In the genomic region with DNA sequence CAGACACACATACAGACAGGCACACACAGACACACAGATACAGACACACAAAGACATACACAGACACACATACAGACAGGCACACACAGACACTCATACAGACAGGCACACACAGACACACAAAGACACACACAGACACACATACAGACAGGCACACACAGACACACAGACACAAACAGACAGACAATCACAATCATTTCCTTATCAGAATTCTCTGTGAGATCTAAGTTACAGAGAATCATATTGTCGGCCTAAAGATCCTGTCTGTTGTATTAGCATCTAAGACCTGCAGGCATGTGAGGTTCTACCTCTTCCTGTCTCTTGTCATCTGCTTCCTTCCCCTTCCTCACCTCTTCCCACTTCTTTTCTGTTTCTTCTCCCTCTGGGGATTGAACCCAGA, we compare ENCODE assay signal across 22 mouse cellular contexts.
DNase-seq lines count a peak whose midpoint lies in the region; ATAC-seq and TF ChIP-seq lines count a peak whose summit lies in the region.
"Had no signal": no experiment of that assay in that cellular context is flagged by ENCODE, and none has a peak within 500 bp of the region (broad histone marks: within the 10 kb centered on the region; RNA-seq: fewer than 3 reads in every experiment).

No protein-coding gene starts in this region.

- 8% methylated on average over 1 of the region's 1 CpGs for WGBS in thymus, adult 2 months
- 16% methylated on average over 1 of the region's 1 CpGs for WGBS in bone marrow, adult 2 months
- 84% methylated on average over 1 of the region's 1 CpGs for WGBS in limb, embryonic 10.5 days

- no peaks in the 10 kb centered on the region for H3K27me3 ChIP-seq in thymus, adult 2 months (ENCODE audit: control insufficient read depth, insufficient read depth, low read length)
- peaks cover 11% of the 10 kb centered on the region for H3K27me3 ChIP-seq in limb, embryonic 10.5 days (ENCODE audit: low read depth, poor library complexity, severe bottlenecking)
- H3K27me3 ChIP-seq: limb, embryonic 15.5 days; neural tube, embryonic 15.5 days had no signal

- peak; percentile 29 for ATAC-seq in inflammation-experienced regulatory T-cells, adult 6 months
- ATAC-seq: hindbrain, postnatal 0 days; intestine, postnatal 0 days had no signal

- no peak for TF ChIP-seq CTCF in thymus, adult 2 months (IDR thresholded peaks at IDR 0.05; ENCODE audit: borderline replicate concordance, control insufficient read depth, extremely low read depth, insufficient read depth, low read length, poor library complexity)
- TF ChIP-seq CTCF in bone marrow, adult 2 months (IDR thresholded peaks at IDR 0.05; ENCODE audit: control insufficient read depth, insufficient read depth, low read length): no peak

- no peak for DNase-seq in thymus, adult 2 months
- no peak for DNase-seq in thymus, postnatal 14 days
- DNase-seq in limb, embryonic 10.5 days (ENCODE audit: low spot score): no peak
- DNase-seq in natural killer cell, adult 2 months (ENCODE audit: low spot score in 2 of 2): no peak
- no peak for DNase-seq in heart, adult 8-10 months (ENCODE audit: low spot score)
- DNase-seq: adrenal gland, adult 2 months; cerebellum, adult 11-12 months; cerebellum, postnatal 10 days; kidney, postnatal 4 days; lung, postnatal 4 days; right cerebral cortex, adult 18-20 months; right cerebral cortex, postnatal 4 days had no signal

- H3K9me3 ChIP-seq in limb, embryonic 10.5 days (replicated peaks): no peaks in the 10 kb centered on the region
- H3K9me3 ChIP-seq: forebrain, embryonic 10.5 days; heart, embryonic 10.5 days; limb, embryonic 15.5 days; neural tube, embryonic 15.5 days had no signal

- H3K4me3 ChIP-seq in thymus, adult 2 months (ENCODE audit: control insufficient read depth, insufficient read depth, low read length): no peak overlapping the region
- no peak overlapping the region for H3K4me3 ChIP-seq in bone marrow, adult 2 months (replicated peaks; ENCODE audit: control insufficient read depth, low read depth, low read length)
- no peak overlapping the region for H3K4me3 ChIP-seq in limb, embryonic 10.5 days
- H3K4me3 ChIP-seq: forebrain, embryonic 10.5 days; heart, embryonic 10.5 days; left cerebral cortex, adult 2 months; limb, embryonic 15.5 days; myocyte; neural tube, embryonic 15.5 days had no signal

- no peaks in the 10 kb centered on the region for H3K36me3 ChIP-seq in thymus, adult 2 months (ENCODE audit: control insufficient read depth, insufficient read depth, low read length)
- H3K36me3 ChIP-seq in limb, embryonic 10.5 days: no peaks in the 10 kb centered on the region
- H3K36me3 ChIP-seq: forebrain, embryonic 10.5 days; heart, embryonic 10.5 days; limb, embryonic 15.5 days; neural tube, embryonic 15.5 days had no signal

- peaks cover 43% of the 10 kb centered on the region for H3K4me1 ChIP-seq in thymus, adult 2 months (replicated peaks; ENCODE audit: control insufficient read depth, insufficient read depth, low read length)
- peaks cover 4% of the 10 kb centered on the region for H3K4me1 ChIP-seq in bone marrow, adult 2 months (ENCODE audit: control insufficient read depth, insufficient read depth, low read length)
- peaks cover 24% of the 10 kb centered on the region for H3K4me1 ChIP-seq in limb, embryonic 10.5 days

- TF ChIP-seq POLR2A in thymus, adult 2 months (IDR thresholded peaks at IDR 0.05; ENCODE audit: control insufficient read depth, extremely low read depth, insufficient read depth, low read length, poor library complexity): no peak
- no peak for TF ChIP-seq POLR2A in bone marrow, adult 2 months (IDR thresholded peaks at IDR 0.05; ENCODE audit: borderline replicate concordance, control insufficient read depth, low read depth, low read length)

- peak overlapping the region; percentile 12; the same call in 1 of the 2 replicates for H3K27ac ChIP-seq in thymus, adult 2 months (ENCODE audit: control insufficient read depth, insufficient read depth, low read length)
- 0 out of 2 replicates have a peak overlapping the region, but pooled peaks have one; percentile 7 for H3K27ac ChIP-seq in bone marrow, adult 2 months (ENCODE audit: control insufficient read depth, insufficient read depth, low read depth, low read length, poor library complexity)
- no peak overlapping the region for H3K27ac ChIP-seq in limb, embryonic 10.5 days
- H3K27ac ChIP-seq: forebrain, embryonic 10.5 days; hindbrain, postnatal 0 days; left cerebral cortex, adult 2 months; limb, embryonic 15.5 days; neural tube, embryonic 15.5 days had no signal
